Comparison of ENCODE assay signal across 8 mouse cellular contexts in the genomic region with DNA sequence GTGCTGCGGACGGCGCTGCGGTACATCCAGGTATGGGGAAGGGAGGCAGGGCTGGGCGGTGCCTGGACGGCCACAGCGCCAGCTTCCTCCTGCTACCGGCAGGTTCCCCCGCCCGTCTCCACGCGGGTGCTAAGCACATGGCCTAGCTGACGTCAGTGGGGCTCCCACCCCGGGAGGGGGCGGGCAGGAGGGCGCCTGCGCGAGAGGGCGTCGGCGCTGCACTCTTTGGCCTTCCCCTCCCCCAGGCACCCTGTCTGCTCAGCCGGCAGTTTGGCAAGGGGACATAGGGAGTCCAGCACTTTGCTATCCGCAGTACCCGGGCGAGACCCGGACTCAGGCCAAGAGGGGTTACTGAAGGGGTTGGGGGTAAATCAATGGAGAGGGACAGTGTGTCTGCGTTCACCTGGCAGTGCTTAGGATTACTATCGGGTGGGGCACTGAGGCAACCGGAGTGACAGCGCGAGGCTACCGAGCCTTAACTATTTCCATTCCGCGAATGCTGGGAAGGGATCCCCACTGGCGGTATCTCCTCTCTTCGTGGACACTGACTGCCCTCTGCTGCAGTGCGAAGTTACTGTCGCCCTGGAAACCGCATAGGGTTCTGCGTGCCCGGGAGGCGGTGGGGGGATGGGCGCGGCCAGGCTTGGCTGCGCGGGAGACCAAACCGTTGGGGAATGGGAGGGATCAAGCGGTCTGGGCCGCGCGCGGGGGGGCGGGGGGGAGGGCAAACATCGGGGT. TPM values are rescaled to one million over a fixed set of nuclear protein-coding genes. Genes with fewer than 3 reads are reported as not detected.
A peak's percentile ranks its signal among the peaks of the same experiment; 100 is the strongest.
DNase-seq lines count a peak whose midpoint lies in the region; ATAC-seq lines count a peak whose summit lies in the region.

No protein-coding gene starts in this region.

- H3K4me2 ChIP-seq in heart, embryonic 13.5 days, result peak overlapping the region; percentile 89
- H3K4me2 ChIP-seq in liver, embryonic 12.5 days, result peak overlapping the region; percentile 93

- H3K36me3 ChIP-seq in heart, embryonic 13.5 days, result peaks cover 34% of the 10 kb centered on the region
- H3K36me3 ChIP-seq in liver, embryonic 12.5 days, result peaks cover 30% of the 10 kb centered on the region
- H3K36me3 ChIP-seq in splenic B cell, adult 2 months (ENCODE audit: control insufficient read depth, insufficient read depth, low read length, poor library complexity, severe bottlenecking), result no peaks in the 10 kb centered on the region; the same call in 1 of the 2 replicates

- peak; percentile 83 for DNase-seq in c-Kit-negative CD71-positive TER-119-positive erythroid progenitor cells, embryonic 14.5 days (ENCODE audit: low read depth, low spot score)
- peak; percentile 80 for DNase-seq in fibroblast of lung, adult 2 months (ENCODE audit: low read depth)
- peak; percentile 96 for DNase-seq in kidney, postnatal 10 days
- DNase-seq in naive thymus-derived CD4-positive, alpha-beta T cell, adult 2 months (ENCODE audit: low read depth), result peak; percentile 98
- DNase-seq in splenic B cell, adult 2 months (ENCODE audit: low read depth, low spot score), result peak; percentile 99

- H3K9me3 ChIP-seq in heart, embryonic 13.5 days, result no peaks in the 10 kb centered on the region
- H3K9me3 ChIP-seq in liver, embryonic 12.5 days (replicated peaks), result no peaks in the 10 kb centered on the region

- peak overlapping the region; percentile 58 for H3K4me3 ChIP-seq in heart, embryonic 13.5 days
- H3K4me3 ChIP-seq in liver, embryonic 12.5 days, result peak overlapping the region; percentile 65

- H3K27me3 ChIP-seq in heart, embryonic 13.5 days (replicated peaks), result no peaks in the 10 kb centered on the region
- no peaks in the 10 kb centered on the region for H3K27me3 ChIP-seq in liver, embryonic 12.5 days (replicated peaks)
- H3K27me3 ChIP-seq in splenic B cell, adult 2 months (ENCODE audit: control insufficient read depth, insufficient read depth, low read length, poor library complexity, severe bottlenecking), result no peaks in the 10 kb centered on the region

- peak overlapping the region; percentile 88 for H3K9ac ChIP-seq in heart, embryonic 13.5 days
- H3K9ac ChIP-seq in liver, embryonic 12.5 days, result peak overlapping the region; percentile 84

- H3K4me1 ChIP-seq in heart, embryonic 13.5 days, result peaks cover 89% of the 10 kb centered on the region
- H3K4me1 ChIP-seq in liver, embryonic 12.5 days, result peaks cover 70% of the 10 kb centered on the region

- peak; percentile 71 for ATAC-seq in CD4-positive, CD25-positive, alpha-beta regulatory T cell, adult 4 months
- peak; percentile 78 for ATAC-seq in heart, embryonic 13.5 days (ENCODE audit: extremely low read depth, insufficient number of reproducible peaks, low FRiP score, low TSS enrichment)
- ATAC-seq in liver, embryonic 12.5 days, result peak; percentile 82

- WGBS in heart, embryonic 13.5 days, result under 1% methylated on average over 52 of the region's 54 CpGs
- WGBS in liver, embryonic 12.5 days (ENCODE audit: insufficient replicate concordance), result under 1% methylated on average over 53 of the region's 54 CpGs

- peak overlapping the region; percentile 99 for H3K27ac ChIP-seq in heart, embryonic 13.5 days (replicated peaks)
- H3K27ac ChIP-seq in liver, embryonic 12.5 days, result peak overlapping the region; percentile 98

RNA-seq across cellular contexts. Expression of gene Mnt, which starts 7.1 kb away (rescaled TPM):
- polyA plus RNA-seq in CD4-positive, CD25-positive, alpha-beta regulatory T cell, adult 4 months (2017; shearing (Covaris generic)), result 1 to 10 TPM; 5.1 to 5.9 TPM
- polyA plus RNA-seq in heart, embryonic 13.5 days (2015; fragmentation: Nextera tagmentation; extraction: Ambion mirVana), result 3.3 and 3.5 TPM in 2 replicates
- 1.9 and 2.0 TPM in 2 replicates for polyA plus RNA-seq in liver, embryonic 12.5 days (2016; fragmentation: Nextera tagmentation; extraction: Ambion mirVana)

RNA-seq across cellular contexts. Expression of gene Sgsm2, which starts 59.0 kb away (rescaled TPM):
- 1 to 10 TPM; 2.8 to 3.3 TPM for polyA plus RNA-seq in CD4-positive, CD25-positive, alpha-beta regulatory T cell, adult 4 months (2017; shearing (Covaris generic))
- 4.2 and 4.9 TPM in 2 replicates for polyA plus RNA-seq in heart, embryonic 13.5 days (2015; fragmentation: Nextera tagmentation; extraction: Ambion mirVana)
- polyA plus RNA-seq in liver, embryonic 12.5 days (2016; fragmentation: Nextera tagmentation; extraction: Ambion mirVana), result 2.6 and 2.9 TPM in 2 replicates

Comparison
In these comparisons a context has a peak if more than half of its experiments do, and no peak if none do; other contexts are left out.
1. Peak in every context shown above with its lines: DNase-seq, ATAC-seq, H3K4me3 ChIP-seq and H3K27ac ChIP-seq.